Mouse (Mus musculus): ENCODE measurements around the gene Sall4. TPM values are rescaled to one million over a fixed set of nuclear protein-coding genes. Genes with fewer than 3 reads are reported as not detected.

Sall4 gene
- polyA plus RNA-seq, 1 experiment, result 1.6 TPM

- H3K4me1 ChIP-seq (ENCODE audit: control insufficient read depth, insufficient read depth, low read length), result peaks cover 2% of the 10 kb centered on the region
- no peak for TF ChIP-seq CTCF (IDR thresholded peaks at IDR 0.05; ENCODE audit: control insufficient read depth, insufficient read depth, insufficient replicate concordance, low read depth, low read length)
- no peak for TF ChIP-seq POLR2A (IDR thresholded peaks at IDR 0.05; ENCODE audit: control insufficient read depth, low read depth, low read length)
- H3K27ac ChIP-seq (ENCODE audit: control insufficient read depth, insufficient read depth, low read depth, low read length), result no peak overlapping the region
- peaks cover 2% of the 10 kb centered on the region; the same call in 1 of the 2 replicates for H3K27me3 ChIP-seq (ENCODE audit: control insufficient read depth, insufficient read depth, low read length)
- peak overlapping the region; percentile 51; the same call in 1 of the 2 replicates for H3K4me3 ChIP-seq (ENCODE audit: control insufficient read depth, low read depth, low read length)
- no peaks in the 10 kb centered on the region for H3K36me3 ChIP-seq (ENCODE audit: control insufficient read depth, insufficient read depth, low read length)
Observed at GRCm38 (mm10) chr2:168766538-168767361, 993 bp downstream of the Sall4 start.

GRCm38 (mm10) chr2:168765696-168766537 lies 1.8 kb downstream of the Sall4 start:
- Histone ChIP-seq H3K27ac (ENCODE audit: control insufficient read depth, insufficient read depth, low read depth, low read length) (no peak overlapping the region), H3K4me3 (ENCODE audit: control insufficient read depth, low read depth, low read length) (peak overlapping the region; percentile 23), H3K4me1 (ENCODE audit: control insufficient read depth, insufficient read depth, low read length) (peaks cover 2% of the 10 kb centered on the region), H3K36me3 (ENCODE audit: control insufficient read depth, insufficient read depth, low read length) (no peaks in the 10 kb centered on the region), H3K27me3 (ENCODE audit: control insufficient read depth, insufficient read depth, low read length) (peaks cover 2% of the 10 kb centered on the region; the same call in 1 of the 2 replicates)
- no peak for TF ChIP-seq CTCF (IDR thresholded peaks at IDR 0.05; ENCODE audit: control insufficient read depth, insufficient read depth, insufficient replicate concordance, low read depth, low read length)
- TF ChIP-seq POLR2A (IDR thresholded peaks at IDR 0.05; ENCODE audit: control insufficient read depth, low read depth, low read length), result no peak

DNA sequence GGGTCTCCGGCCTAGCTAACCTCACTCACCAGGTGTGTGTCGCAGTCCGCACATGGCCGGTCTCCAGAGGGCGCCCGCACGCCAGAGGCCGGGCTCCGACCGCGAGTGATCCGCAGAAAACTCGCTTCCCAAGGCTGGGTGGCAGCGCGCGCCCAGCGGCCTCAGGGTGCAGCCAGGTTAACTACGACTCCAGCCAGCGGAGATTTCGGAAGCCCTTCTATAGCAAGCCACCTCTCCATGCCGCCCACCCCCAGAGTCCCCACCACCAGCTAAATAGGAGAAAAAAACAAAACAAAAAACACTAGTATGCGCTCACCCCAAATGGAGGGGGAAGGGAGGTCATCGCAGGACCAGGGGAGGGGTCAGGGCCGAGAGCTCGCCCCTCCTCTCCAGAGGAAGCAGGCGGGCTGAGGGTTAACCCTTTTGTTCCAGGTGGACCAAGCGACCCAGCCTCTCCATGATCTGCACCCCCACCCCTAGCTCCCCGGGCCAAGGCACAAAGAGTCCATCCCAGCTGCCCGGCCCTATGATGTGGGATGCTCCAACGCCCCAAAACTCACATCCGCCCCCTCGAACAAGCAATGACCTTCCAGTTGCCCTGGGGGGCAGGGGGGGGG lies 2.6 kb downstream of the Sall4 start:
- Histone ChIP-seq H3K27ac (ENCODE audit: control insufficient read depth, insufficient read depth, low read depth, low read length) (no peak overlapping the region), H3K27me3 (ENCODE audit: control insufficient read depth, insufficient read depth, low read length) (peaks cover 2% of the 10 kb centered on the region; the same call in 1 of the 2 replicates), H3K36me3 (ENCODE audit: control insufficient read depth, insufficient read depth, low read length) (no peaks in the 10 kb centered on the region), H3K4me1 (ENCODE audit: control insufficient read depth, insufficient read depth, low read length) (peaks cover 2% of the 10 kb centered on the region), H3K4me3 (ENCODE audit: control insufficient read depth, low read depth, low read length) (peak overlapping the region; percentile 33)
- TF ChIP-seq CTCF (IDR thresholded peaks at IDR 0.05; ENCODE audit: control insufficient read depth, insufficient read depth, insufficient replicate concordance, low read depth, low read length), result peak; percentile 30; the same call in 1 of the 2 replicates
- TF ChIP-seq POLR2A (IDR thresholded peaks at IDR 0.05; ENCODE audit: control insufficient read depth, low read depth, low read length), result no peak

- H3K36me3 ChIP-seq (ENCODE audit: control insufficient read depth, insufficient read depth, low read length), result no peaks in the 10 kb centered on the region
- H3K4me3 ChIP-seq (ENCODE audit: control insufficient read depth, low read depth, low read length), result no peak overlapping the region
- H3K27ac ChIP-seq (ENCODE audit: control insufficient read depth, insufficient read depth, low read depth, low read length), result no peak overlapping the region
- H3K4me1 ChIP-seq (ENCODE audit: control insufficient read depth, insufficient read depth, low read length), result peaks cover 2% of the 10 kb centered on the region
- TF ChIP-seq POLR2A (IDR thresholded peaks at IDR 0.05; ENCODE audit: control insufficient read depth, low read depth, low read length), result no peak
- no peak for TF ChIP-seq CTCF (IDR thresholded peaks at IDR 0.05; ENCODE audit: control insufficient read depth, insufficient read depth, insufficient replicate concordance, low read depth, low read length)
- H3K27me3 ChIP-seq (ENCODE audit: control insufficient read depth, insufficient read depth, low read length), result peaks cover 2% of the 10 kb centered on the region; the same call in 1 of the 2 replicates
Observed at GRCm38 (mm10) chr2:168764460-168764867, 3.3 kb downstream of the Sall4 start.

DNA sequence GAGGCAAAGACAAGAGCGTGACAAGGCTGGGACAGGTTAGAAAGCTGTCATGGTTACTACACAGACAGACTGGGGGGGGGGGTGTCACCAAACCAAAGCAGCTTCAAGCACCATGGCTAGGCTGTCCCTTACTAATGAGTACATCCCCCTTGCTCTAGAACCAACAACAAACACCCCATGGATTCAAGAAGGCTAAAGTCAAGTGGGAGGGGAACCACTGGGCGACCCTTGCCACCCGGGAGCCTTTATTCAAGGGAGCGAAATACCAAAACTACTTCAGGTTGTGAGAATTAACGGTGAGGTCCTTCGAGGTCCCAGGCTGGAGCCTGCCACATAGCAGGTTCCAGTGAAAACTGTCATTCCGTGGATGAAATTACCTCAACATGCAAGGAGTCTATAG lies 4.0 kb downstream of the Sall4 start:
- no peak overlapping the region for H3K4me3 ChIP-seq (ENCODE audit: control insufficient read depth, low read depth, low read length)
- peaks cover 2% of the 10 kb centered on the region; the same call in 1 of the 2 replicates for H3K27me3 ChIP-seq (ENCODE audit: control insufficient read depth, insufficient read depth, low read length)
- no peak overlapping the region for H3K27ac ChIP-seq (ENCODE audit: control insufficient read depth, insufficient read depth, low read depth, low read length)
- H3K4me1 ChIP-seq (ENCODE audit: control insufficient read depth, insufficient read depth, low read length), result peaks cover 2% of the 10 kb centered on the region
- H3K36me3 ChIP-seq (ENCODE audit: control insufficient read depth, insufficient read depth, low read length), result no peaks in the 10 kb centered on the region
- no peak for TF ChIP-seq CTCF (IDR thresholded peaks at IDR 0.05; ENCODE audit: control insufficient read depth, insufficient read depth, insufficient replicate concordance, low read depth, low read length)
- no peak for TF ChIP-seq POLR2A (IDR thresholded peaks at IDR 0.05; ENCODE audit: control insufficient read depth, low read depth, low read length)

DNA sequence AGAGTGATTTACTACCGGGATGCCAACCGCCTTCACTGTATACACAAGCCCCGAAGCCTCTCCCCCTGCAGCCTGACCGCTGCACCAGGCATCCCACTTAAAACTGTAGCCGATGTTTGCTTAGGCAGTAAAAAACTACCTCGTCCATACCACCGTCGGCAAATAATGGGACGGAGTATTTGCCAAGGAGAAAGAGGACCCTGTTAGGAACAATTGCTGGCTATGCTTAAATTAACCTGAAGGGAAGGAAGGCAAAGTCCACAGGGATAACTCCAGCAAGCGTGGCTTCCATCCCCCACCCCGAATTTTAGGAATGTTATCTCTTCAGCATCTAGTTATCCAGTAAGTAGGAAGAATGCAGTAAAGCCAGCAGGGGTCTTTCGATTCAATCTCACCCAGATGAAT lies 5.3 kb downstream of the Sall4 start:
- H3K27me3 ChIP-seq (ENCODE audit: control insufficient read depth, insufficient read depth, low read length), result peaks cover 2% of the 10 kb centered on the region; the same call in 1 of the 2 replicates
- H3K4me3 ChIP-seq (ENCODE audit: control insufficient read depth, low read depth, low read length), result no peak overlapping the region
- no peak overlapping the region for H3K27ac ChIP-seq (ENCODE audit: control insufficient read depth, insufficient read depth, low read depth, low read length)
- no peaks in the 10 kb centered on the region for H3K36me3 ChIP-seq (ENCODE audit: control insufficient read depth, insufficient read depth, low read length)
- H3K4me1 ChIP-seq (ENCODE audit: control insufficient read depth, insufficient read depth, low read length), result peaks cover 2% of the 10 kb centered on the region
- TF ChIP-seq CTCF (IDR thresholded peaks at IDR 0.05; ENCODE audit: control insufficient read depth, insufficient read depth, insufficient replicate concordance, low read depth, low read length) (no peak), POLR2A (IDR thresholded peaks at IDR 0.05; ENCODE audit: control insufficient read depth, low read depth, low read length) (no peak)

All from testis, adult 2 months (tissue).